Mouse (Mus musculus) liver, embryonic 15.5 days (tissue): ENCODE measurements around the gene Fam161a. TPM values are rescaled to one million over a fixed set of nuclear protein-coding genes. Genes with fewer than 3 reads are reported as not detected.
A peak's percentile ranks its signal among the peaks of the same experiment; 100 is the strongest.

ENCODE experiments used
- ATAC-seq: fragments of 200-750 bp; cut with Nextera tagmentation; 2 replicates; pipeline ENCODE4 v1.8.0; 2017; ENCODE audit warnings: moderate number of reproducible peaks, mild to moderate bottlenecking, moderate library complexity; ENCODE audit not compliant: insufficient read depth
- H3K27ac ChIP-seq: fragments of 300-500 bp; sonication (generic); replicated peaks from 2 replicates; pipeline ENCODE4 v1.5.1; 2015; ENCODE audit warnings: mild to moderate bottlenecking, inconsistent platforms
- H3K27me3 ChIP-seq: fragments of 300-500 bp; sonication (generic); 2 replicates; pipeline ENCODE4 v1.6.1; 2015; ENCODE audit warnings: mild to moderate bottlenecking, inconsistent platforms
- H3K36me3 ChIP-seq: fragments of 300-500 bp; sonication (generic); replicated peaks from 2 replicates; pipeline ENCODE4 v1.6.1; 2015; ENCODE audit warnings: moderate library complexity, mild to moderate bottlenecking, inconsistent platforms
- H3K4me1 ChIP-seq: fragments of 300-500 bp; sonication (generic); replicated peaks from 2 replicates; pipeline ENCODE4 v1.6.1; 2015; ENCODE audit warnings: inconsistent platforms
- H3K4me2 ChIP-seq: fragments of 300-500 bp; sonication (generic); 2 replicates; pipeline ENCODE4 v1.6.1; 2015; ENCODE audit warnings: moderate library complexity, mild to moderate bottlenecking, inconsistent platforms
- H3K4me3 ChIP-seq: fragments of 300-500 bp; sonication (generic); replicated peaks from 2 replicates; pipeline ENCODE4 v1.5.1; 2015; ENCODE audit warnings: mild to moderate bottlenecking, inconsistent platforms
- H3K9ac ChIP-seq: fragments of 300-500 bp; sonication (generic); 2 replicates; pipeline ENCODE4 v1.6.1; 2015; ENCODE audit warnings: moderate library complexity, mild to moderate bottlenecking, inconsistent platforms
- H3K9me3 ChIP-seq: fragments of 300-500 bp; sonication (generic); replicated peaks from 2 replicates; pipeline ENCODE4 v1.6.1; 2016; ENCODE audit warnings: inconsistent platforms
- WGBS: fragments of 180-500 bp; shearing (Covaris S2); methylation state at CpG from one replicate; pipeline ENCODE4 v1.1.7; 2015; ENCODE audit warnings: mixed read lengths; ENCODE audit not compliant: insufficient replicate concordance; 5-methylcytosine and 5-hydroxymethylcytosine counted together
- polyA plus RNA-seq: library from polyadenylated mRNA; unstranded; fragments of >200 nt; fragmentation: Nextera tagmentation; extraction: Ambion mirVana; gene quantifications from 2 replicates; pipeline ENCODE4 v1.2.1, GENCODE M21; 2015

Fam161a gene
- polyA plus RNA-seq, 1 experiment from 2014 or later = 1.4 TPM

DNA sequence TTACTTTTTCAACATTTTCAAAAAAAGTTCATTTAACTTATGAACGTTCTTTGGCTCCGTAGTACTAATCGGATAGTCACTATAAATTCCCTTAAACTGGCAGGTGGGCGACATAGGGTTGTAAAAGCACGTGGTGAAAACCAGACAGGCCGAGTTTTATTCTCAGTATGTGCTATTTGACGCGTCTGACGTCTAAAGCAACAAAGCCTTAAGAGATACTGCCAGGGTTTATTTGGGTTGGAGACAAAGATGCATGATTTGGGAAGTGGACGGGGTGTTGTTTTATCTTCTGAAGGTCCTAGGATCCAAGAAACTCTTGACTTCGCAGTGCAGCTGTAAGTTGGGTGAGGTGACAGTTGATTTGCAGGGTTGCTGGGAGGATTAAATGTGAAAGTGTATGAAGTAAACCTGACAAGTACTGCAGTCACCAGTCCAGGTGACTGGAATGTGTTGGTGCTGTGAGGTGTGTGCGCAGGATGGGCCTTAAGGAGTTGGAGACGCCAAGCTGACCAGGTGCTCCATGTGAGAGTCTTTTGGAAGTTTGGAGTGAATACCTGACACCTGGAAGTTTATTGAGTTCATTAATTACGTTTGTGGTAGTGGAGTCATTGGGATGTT lies 16.0 kb upstream of the Fam161a start:
- Histone ChIP-seq H3K9me3 (no peaks in the 10 kb centered on the region), H3K27me3 (no peaks in the 10 kb centered on the region), H3K36me3 (peaks cover 29% of the 10 kb centered on the region), H3K4me1 (peaks cover 26% of the 10 kb centered on the region), H3K4me3 (peak overlapping the region; percentile 74), H3K4me2 (peak overlapping the region; percentile 82), H3K27ac (peak overlapping the region; percentile 85), H3K9ac (peak overlapping the region; percentile 74)
- ATAC-seq = no peak
- WGBS = 5% methylated on average over 14 of the region's 14 CpGs

DNA sequence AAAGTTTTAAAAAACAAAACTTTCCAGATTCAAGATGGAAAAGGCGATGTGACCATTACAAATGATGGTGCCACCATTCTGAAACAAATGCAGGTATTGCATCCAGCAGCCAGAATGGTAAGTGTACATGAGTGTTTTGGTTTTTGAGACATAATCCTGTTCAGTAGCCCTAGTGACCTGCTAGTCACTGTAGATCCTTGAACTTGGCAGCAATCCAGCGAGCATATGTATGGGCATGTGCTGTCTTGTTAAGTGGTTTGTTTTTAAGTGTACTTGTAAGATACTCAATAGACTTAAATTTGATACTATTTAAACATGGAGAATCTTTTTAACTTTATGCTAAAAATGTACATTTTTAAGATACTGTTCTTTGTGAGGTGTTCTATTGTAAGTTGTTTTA lies 13.1 kb upstream of the Fam161a start:
- no peak overlapping the region for H3K9ac ChIP-seq
- no peak overlapping the region for H3K4me2 ChIP-seq
- peaks cover 47% of the 10 kb centered on the region for H3K36me3 ChIP-seq
- peaks cover 42% of the 10 kb centered on the region for H3K4me1 ChIP-seq
- no peaks in the 10 kb centered on the region for H3K9me3 ChIP-seq
- H3K27me3 ChIP-seq = no peaks in the 10 kb centered on the region
- no peak for ATAC-seq
- 88% methylated on average over 2 of the region's 2 CpGs for WGBS
- H3K4me3 ChIP-seq = no peak overlapping the region
- H3K27ac ChIP-seq = no peak overlapping the region

DNA sequence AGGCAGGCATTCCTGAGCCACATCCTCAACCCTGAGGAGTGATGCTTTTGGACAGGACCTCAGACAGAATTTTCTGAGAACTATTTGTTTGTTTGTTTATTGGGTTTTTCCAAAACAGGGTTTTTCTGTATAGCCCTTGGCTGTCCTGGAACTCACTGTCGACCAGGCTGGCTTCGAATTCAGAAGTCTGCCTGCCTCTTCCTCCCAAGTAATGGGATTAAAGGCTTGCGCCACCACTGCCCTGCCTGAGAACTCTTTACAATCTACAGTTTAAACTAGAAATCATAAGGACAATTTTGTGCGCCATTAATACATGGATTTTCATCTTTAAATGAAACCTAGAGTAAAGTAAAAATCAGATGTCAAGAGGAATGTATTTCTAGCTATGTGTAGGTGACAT lies 11.9 kb upstream of the Fam161a start:
- peaks cover 36% of the 10 kb centered on the region for H3K4me1 ChIP-seq
- no peaks in the 10 kb centered on the region for H3K9me3 ChIP-seq
- WGBS = 89% methylated on average over 4 of the region's 4 CpGs
- H3K4me2 ChIP-seq = no peak overlapping the region
- no peak overlapping the region for H3K27ac ChIP-seq
- H3K27me3 ChIP-seq = no peaks in the 10 kb centered on the region
- H3K4me3 ChIP-seq = no peak overlapping the region
- no peak overlapping the region for H3K9ac ChIP-seq
- H3K36me3 ChIP-seq = peaks cover 59% of the 10 kb centered on the region
- ATAC-seq = no peak

DNA sequence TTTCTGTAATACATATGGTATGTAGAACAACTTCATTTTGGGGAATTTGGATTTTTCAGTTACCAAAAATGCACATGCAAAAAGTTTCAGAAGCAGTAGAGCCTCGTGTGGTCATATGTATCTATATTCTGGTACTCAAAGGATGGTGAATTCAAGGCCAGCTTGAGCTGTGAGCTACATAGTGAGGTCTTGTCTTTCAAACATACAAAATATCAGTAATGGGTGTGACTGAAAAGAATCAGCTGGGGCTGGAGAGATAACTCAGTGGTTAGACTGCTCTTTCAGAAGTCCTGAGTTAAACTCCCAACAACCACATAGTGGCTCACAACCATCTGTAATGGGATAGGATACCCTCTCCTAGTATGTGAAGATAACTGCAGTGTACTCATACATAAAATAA lies 9.0 kb upstream of the Fam161a start:
- Histone ChIP-seq H3K9me3 (no peaks in the 10 kb centered on the region), H3K4me3 (no peak overlapping the region), H3K4me2 (peak overlapping the region; percentile 52), H3K27ac (peak overlapping the region; percentile 68), H3K27me3 (no peaks in the 10 kb centered on the region), H3K36me3 (peaks cover 80% of the 10 kb centered on the region), H3K9ac (no peak overlapping the region), H3K4me1 (peaks cover 24% of the 10 kb centered on the region)
- 35% methylated on average over 1 of the region's 1 CpGs for WGBS
- peak; percentile 94 for ATAC-seq

DNA sequence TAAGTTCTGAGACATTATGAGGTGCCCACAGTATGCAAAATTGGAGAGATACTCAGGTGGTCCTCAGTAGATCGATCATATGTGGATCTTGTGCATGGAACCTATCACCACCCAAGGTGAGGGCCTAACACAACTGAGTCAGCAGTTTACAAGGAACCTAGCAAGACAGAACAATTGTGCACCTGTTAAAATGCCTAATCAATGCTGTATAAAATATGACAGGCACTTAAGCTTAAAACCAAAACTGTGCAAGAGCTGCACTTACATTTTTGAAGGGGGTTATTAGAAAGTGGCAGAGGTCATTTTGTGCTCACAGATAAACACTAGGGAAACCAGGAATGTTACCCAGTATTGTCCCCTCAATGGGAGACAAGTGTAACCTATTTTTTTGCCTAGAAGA lies 2.1 kb upstream of the Fam161a start:
- Histone ChIP-seq H3K9me3 (no peaks in the 10 kb centered on the region), H3K27me3 (no peaks in the 10 kb centered on the region), H3K4me2 (no peak overlapping the region), H3K9ac (no peak overlapping the region), H3K4me1 (peaks cover 25% of the 10 kb centered on the region), H3K36me3 (peaks cover 43% of the 10 kb centered on the region), H3K27ac (no peak overlapping the region), H3K4me3 (no peak overlapping the region)
- 74% methylated on average over 1 of the region's 1 CpGs for WGBS
- no peak for ATAC-seq

GRCm38 (mm10) chr11:23007166-23007480 lies 208 bp upstream of the Fam161a start:
- Histone ChIP-seq H3K4me2 (peak overlapping the region; percentile 90), H3K36me3 (peaks cover 27% of the 10 kb centered on the region), H3K9ac (peak overlapping the region; percentile 75), H3K9me3 (no peaks in the 10 kb centered on the region), H3K4me1 (peaks cover 25% of the 10 kb centered on the region), H3K4me3 (peak overlapping the region; percentile 65), H3K27ac (peak overlapping the region; percentile 90), H3K27me3 (no peaks in the 10 kb centered on the region)
- no peak; the same call in 1 of the 2 replicates for ATAC-seq
- WGBS = 4% methylated on average over 6 of the region's 6 CpGs

GRCm38 (mm10) chr11:23008181-23008823 lies 971 bp downstream of the Fam161a start:
- Histone ChIP-seq H3K27ac (peak overlapping the region; percentile 90), H3K4me2 (peak overlapping the region; percentile 90), H3K9me3 (no peaks in the 10 kb centered on the region), H3K4me1 (peaks cover 25% of the 10 kb centered on the region), H3K4me3 (peak overlapping the region; percentile 65), H3K27me3 (no peaks in the 10 kb centered on the region), H3K36me3 (peaks cover 20% of the 10 kb centered on the region), H3K9ac (peak overlapping the region; percentile 75)
- WGBS = under 1% methylated on average over 40 of the region's 40 CpGs
- ATAC-seq = peak; percentile 80

- WGBS = 18% methylated on average over 4 of the region's 4 CpGs
Observed at GRCm38 (mm10) chr11:23008824-23009200, 1.5 kb downstream of the Fam161a start.

DNA sequence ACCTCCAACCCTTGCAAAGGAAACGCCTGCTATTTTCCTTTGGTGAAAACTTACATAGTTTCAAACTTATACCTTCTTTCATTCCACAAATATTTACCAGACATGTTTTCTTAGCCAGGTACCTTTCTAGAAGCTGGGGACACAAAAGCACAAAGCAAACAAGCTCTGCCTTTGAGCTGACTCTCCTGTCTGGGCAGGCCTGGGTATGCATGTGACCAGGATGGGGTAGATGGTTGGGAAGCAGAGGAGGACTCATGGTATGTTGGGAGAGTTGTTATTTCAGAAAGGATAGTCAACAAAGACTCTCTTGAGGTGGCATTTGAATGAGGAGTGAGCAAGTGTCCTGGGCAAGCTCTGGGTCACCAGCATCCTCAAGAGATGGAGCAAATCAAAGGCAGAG lies 5.8 kb downstream of the Fam161a start:
- no peak overlapping the region for H3K27ac ChIP-seq

More at GRCm38 (mm10) chr11:23008824-23009200, 1.5 kb downstream of the Fam161a start:
- Histone ChIP-seq H3K36me3 (peaks cover 14% of the 10 kb centered on the region), H3K4me3 (peak overlapping the region; percentile 65), H3K4me1 (peaks cover 25% of the 10 kb centered on the region), H3K27ac (0 out of 2 replicates have a peak overlapping the region, but pooled peaks have one; percentile 90), H3K9me3 (no peaks in the 10 kb centered on the region), H3K27me3 (no peaks in the 10 kb centered on the region), H3K4me2 (peak overlapping the region; percentile 90), H3K9ac (peak overlapping the region; percentile 75; the same call in 1 of the 2 replicates)
- no peak for ATAC-seq

DNA sequence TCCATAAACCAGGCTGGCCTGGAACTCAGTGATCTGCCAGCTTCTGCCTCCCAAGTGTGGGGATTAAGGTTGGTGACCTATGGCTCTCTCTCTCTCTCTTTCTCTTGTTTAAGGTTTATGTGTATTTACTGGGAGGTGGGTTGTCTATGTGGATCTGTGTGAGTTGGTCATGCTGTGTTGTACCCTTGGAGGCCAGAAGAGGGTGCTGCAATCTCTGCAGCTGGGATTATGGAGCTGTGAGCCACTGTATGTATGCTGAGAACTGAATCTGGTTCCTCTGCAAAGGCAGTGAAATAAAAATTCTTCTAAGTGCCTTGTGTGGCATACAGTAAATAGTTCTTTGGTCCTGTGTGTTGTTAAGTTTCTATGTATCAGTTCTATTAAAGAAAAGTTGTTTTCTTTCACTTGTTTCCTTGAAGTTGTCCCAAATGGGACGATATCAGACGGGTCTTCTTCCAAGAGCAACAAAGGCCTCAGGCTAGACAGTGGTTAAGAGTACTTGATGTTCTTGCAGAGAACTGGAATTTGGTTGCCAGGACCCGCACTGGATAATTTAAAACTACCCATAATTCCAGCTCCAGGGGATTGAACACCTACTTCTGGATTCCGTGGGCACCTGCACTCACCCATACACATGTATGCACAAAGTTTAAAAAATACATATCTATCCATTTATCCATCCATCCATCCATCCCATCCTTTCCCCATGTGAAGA lies 6.4 kb downstream of the Fam161a start:
- Histone ChIP-seq H3K4me2 (no peak overlapping the region), H3K27me3 (no peaks in the 10 kb centered on the region), H3K4me3 (no peak overlapping the region), H3K9me3 (no peaks in the 10 kb centered on the region), H3K4me1 (peaks cover 8% of the 10 kb centered on the region; the same call in 1 of the 2 replicates), H3K9ac (no peak overlapping the region), H3K27ac (no peak overlapping the region), H3K36me3 (no peaks in the 10 kb centered on the region)
- no peak for ATAC-seq
- 78% methylated on average over 4 of the region's 4 CpGs for WGBS

More for the DNA sequence above, 5.8 kb downstream of the Fam161a start:
- no peak overlapping the region for H3K4me2 ChIP-seq
- ATAC-seq = no peak
- H3K27me3 ChIP-seq = no peaks in the 10 kb centered on the region
- peaks cover 12% of the 10 kb centered on the region; the same call in 1 of the 2 replicates for H3K4me1 ChIP-seq
- no peaks in the 10 kb centered on the region for H3K36me3 ChIP-seq
- no peak overlapping the region for H3K4me3 ChIP-seq
- H3K9me3 ChIP-seq = no peaks in the 10 kb centered on the region
- WGBS = 55% methylated on average over 1 of the region's 1 CpGs
- no peak overlapping the region for H3K9ac ChIP-seq

DNA sequence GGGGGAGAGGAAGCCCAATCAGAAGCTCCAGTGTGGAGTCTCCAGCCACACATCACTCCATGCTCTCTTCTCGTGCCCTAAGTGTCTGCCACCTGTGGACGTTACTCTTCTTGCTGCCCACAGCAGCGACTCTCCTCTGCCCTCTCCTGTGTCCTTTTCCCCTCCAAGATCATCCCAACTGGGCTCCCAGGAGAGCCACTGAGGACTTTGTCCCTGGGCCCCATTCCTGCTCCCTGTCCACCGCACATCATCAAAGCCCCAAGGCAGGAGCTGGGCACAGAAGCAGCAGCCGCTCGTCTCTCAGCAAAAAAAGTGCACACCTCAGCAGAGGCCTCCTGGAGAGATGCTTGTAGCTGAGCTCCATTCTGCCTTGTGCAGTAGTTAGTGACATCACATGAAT lies 7.7 kb downstream of the Fam161a start:
- no peaks in the 10 kb centered on the region for H3K36me3 ChIP-seq
- no peaks in the 10 kb centered on the region for H3K27me3 ChIP-seq
- no peaks in the 10 kb centered on the region for H3K4me1 ChIP-seq
- no peaks in the 10 kb centered on the region for H3K9me3 ChIP-seq
- no peak for ATAC-seq
- H3K4me2 ChIP-seq = no peak overlapping the region
- 65% methylated on average over 6 of the region's 6 CpGs for WGBS
- no peak overlapping the region for H3K9ac ChIP-seq
- no peak overlapping the region for H3K27ac ChIP-seq
- no peak overlapping the region for H3K4me3 ChIP-seq
